Mouse (Mus musculus): ENCODE results near the gene Tcf12.

Tcf12 gene

DNA sequence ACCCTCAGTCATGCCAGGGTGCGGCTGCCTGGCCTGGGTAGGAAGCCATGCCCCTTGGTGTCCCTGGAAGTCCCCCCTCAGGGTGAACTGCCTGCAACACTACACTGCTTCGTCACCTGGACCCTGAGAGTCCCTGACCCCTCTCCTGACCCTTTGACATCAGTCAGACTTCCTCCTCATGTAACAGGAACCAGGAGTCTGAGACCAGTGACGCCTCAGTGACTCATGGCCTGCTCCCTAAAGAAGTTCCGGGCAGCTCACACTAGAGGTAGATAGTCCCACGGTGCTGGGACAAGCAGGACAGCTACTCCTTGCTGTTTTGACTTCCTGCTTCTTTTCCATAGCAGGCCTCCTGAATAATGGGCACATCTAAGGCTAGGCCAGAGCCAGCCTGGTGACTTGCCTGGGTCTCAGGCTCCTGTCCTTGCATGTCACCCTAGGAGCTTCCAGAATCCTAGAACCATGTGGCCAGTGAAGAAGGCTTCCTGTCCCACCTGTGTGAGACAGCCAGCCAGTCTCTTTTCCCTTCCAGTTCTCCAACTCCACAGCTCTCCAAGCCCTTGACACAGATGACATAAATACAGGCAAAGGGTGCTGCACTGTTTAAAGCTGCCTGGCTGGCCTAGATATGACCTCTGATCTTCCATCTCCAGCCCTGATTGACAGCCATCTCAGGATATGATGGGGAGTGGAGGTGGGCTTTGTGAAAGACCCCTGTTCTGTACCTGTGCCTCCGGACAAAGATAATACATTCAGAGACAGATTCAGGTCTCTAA is 305.8 kb downstream of the Tcf12 start:
- DNase-seq (ENCODE audit: low read depth, low spot score) = no peak

DNA sequence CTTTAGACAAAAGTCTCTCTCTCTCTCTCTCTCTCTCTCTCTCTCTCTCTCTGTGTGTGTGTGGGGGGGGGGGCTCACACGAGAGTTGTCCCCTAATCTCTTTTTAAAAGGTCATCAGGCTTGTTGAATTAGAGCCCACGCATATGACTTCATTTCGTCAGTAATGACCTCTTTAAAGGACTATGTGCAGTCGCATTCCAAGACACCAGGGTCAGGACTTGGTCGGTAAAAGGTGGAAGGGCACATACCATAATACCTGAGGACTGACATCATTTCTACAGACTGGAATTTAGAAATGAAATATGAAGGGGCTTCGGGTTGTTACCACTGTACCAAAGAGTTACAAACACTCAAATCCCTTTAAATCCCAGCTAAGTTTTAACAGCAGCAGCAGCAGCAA is 307.6 kb downstream of the Tcf12 start:
- DNase-seq (ENCODE audit: low read depth, low spot score) = no peak

GRCm38 (mm10) chr9:71803281-71803680 is 308.4 kb downstream of the Tcf12 start:
- DNase-seq (ENCODE audit: low read depth, low spot score) = no peak

- DNase-seq (ENCODE audit: low read depth, low spot score) = no peak
These were observed 312.1 kb downstream of the Tcf12 start for GRCm38 (mm10) chr9:71799598-71799997.

DNA sequence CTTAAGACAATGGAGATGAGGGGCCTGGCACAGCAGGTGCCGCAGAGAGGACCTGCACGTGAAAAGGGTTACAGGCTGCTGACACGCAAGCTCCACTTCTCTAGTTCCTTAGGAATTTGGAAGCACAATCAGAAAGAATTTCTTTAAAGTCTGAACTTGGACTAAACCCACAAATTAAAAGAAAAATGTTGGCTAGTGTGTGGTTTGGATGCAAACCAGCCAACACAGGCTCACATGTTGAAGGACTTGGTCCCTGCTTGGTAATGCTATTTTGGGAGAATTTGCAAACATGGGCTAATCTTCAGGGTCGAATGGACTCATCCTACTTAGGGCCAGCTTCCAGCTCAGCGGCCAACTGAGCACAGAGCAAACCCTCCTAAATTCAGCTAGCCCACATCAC is 313.5 kb downstream of the Tcf12 start:
- no peak for DNase-seq (ENCODE audit: low read depth, low spot score)
